Mouse (Mus musculus): ENCODE data around the gene Prss34. TPM values are rescaled to one million over a fixed set of nuclear protein-coding genes. Genes with fewer than 3 reads are reported as not detected.

Prss34 gene
- 11.0 and 35.0 TPM in 2 replicates for polyA plus RNA-seq (2011; ENCODE audit: insufficient read depth, insufficient read length, low replicate concordance, missing spikeins)

- Histone ChIP-seq H3K27ac (ENCODE audit: control insufficient read depth, insufficient read depth, low read depth, low read length, poor library complexity) (no peak within 1 kb of the TSS), H3K4me3 (replicated peaks; ENCODE audit: control insufficient read depth, low read depth, low read length) (no peak within 1 kb of the TSS), H3K4me1 (ENCODE audit: control insufficient read depth, insufficient read depth, low read length) (peaks cover 1% of the 10 kb centered on the region)
- TF ChIP-seq CTCF (IDR thresholded peaks at IDR 0.05; ENCODE audit: control insufficient read depth, insufficient read depth, low read length) (no peak), POLR2A (IDR thresholded peaks at IDR 0.05; ENCODE audit: borderline replicate concordance, control insufficient read depth, low read depth, low read length) (no peak)
- WGBS: 77% methylated on average over 5 of the region's 5 CpGs
These were observed at the start of gene Prss34 for GRCm38 (mm10) chr17:25298094-25298493. Gene Prss34 (plus strand): TSS chr17:25298394.

- Histone ChIP-seq H3K4me1 (ENCODE audit: control insufficient read depth, insufficient read depth, low read length) (peaks cover 1% of the 10 kb centered on the region; the same call in 1 of the 2 replicates), H3K4me3 (replicated peaks; ENCODE audit: control insufficient read depth, low read depth, low read length) (no peak overlapping the region), H3K27ac (ENCODE audit: control insufficient read depth, insufficient read depth, low read depth, low read length, poor library complexity) (no peak overlapping the region)
- 80% methylated on average over 8 of the region's 8 CpGs for WGBS
- no peak for TF ChIP-seq POLR2A (IDR thresholded peaks at IDR 0.05; ENCODE audit: borderline replicate concordance, control insufficient read depth, low read depth, low read length)
- no peak for TF ChIP-seq CTCF (IDR thresholded peaks at IDR 0.05; ENCODE audit: control insufficient read depth, insufficient read depth, low read length)
These were observed 47.9 kb upstream of the Prss34 start for GRCm38 (mm10) chr17:25250181-25250835.

GRCm38 (mm10) chr17:25252643-25253042 lies 45.6 kb upstream of the Prss34 start:
- 72% methylated on average over 3 of the region's 3 CpGs for WGBS
- Histone ChIP-seq H3K27ac (ENCODE audit: control insufficient read depth, insufficient read depth, low read depth, low read length, poor library complexity) (no peak overlapping the region), H3K4me1 (ENCODE audit: control insufficient read depth, insufficient read depth, low read length) (peaks cover 1% of the 10 kb centered on the region; the same call in 1 of the 2 replicates), H3K4me3 (replicated peaks; ENCODE audit: control insufficient read depth, low read depth, low read length) (no peak overlapping the region)
- TF ChIP-seq CTCF (IDR thresholded peaks at IDR 0.05; ENCODE audit: control insufficient read depth, insufficient read depth, low read length) (no peak), POLR2A (IDR thresholded peaks at IDR 0.05; ENCODE audit: borderline replicate concordance, control insufficient read depth, low read depth, low read length) (no peak)

GRCm38 (mm10) chr17:25253760-25254159 lies 44.4 kb upstream of the Prss34 start:
- 45% methylated on average over 10 of the region's 10 CpGs for WGBS
- Histone ChIP-seq H3K4me1 (ENCODE audit: control insufficient read depth, insufficient read depth, low read length) (no peaks in the 10 kb centered on the region; the same call in 1 of the 2 replicates), H3K27ac (ENCODE audit: control insufficient read depth, insufficient read depth, low read depth, low read length, poor library complexity) (no peak overlapping the region), H3K4me3 (replicated peaks; ENCODE audit: control insufficient read depth, low read depth, low read length) (no peak overlapping the region)
- TF ChIP-seq CTCF (IDR thresholded peaks at IDR 0.05; ENCODE audit: control insufficient read depth, insufficient read depth, low read length) (no peak), POLR2A (IDR thresholded peaks at IDR 0.05; ENCODE audit: borderline replicate concordance, control insufficient read depth, low read depth, low read length) (no peak)

GRCm38 (mm10) chr17:25255110-25255509 lies 43.1 kb upstream of the Prss34 start:
- H3K27ac ChIP-seq (ENCODE audit: control insufficient read depth, insufficient read depth, low read depth, low read length, poor library complexity): no peak overlapping the region
- TF ChIP-seq CTCF (IDR thresholded peaks at IDR 0.05; ENCODE audit: control insufficient read depth, insufficient read depth, low read length) (no peak), POLR2A (IDR thresholded peaks at IDR 0.05; ENCODE audit: borderline replicate concordance, control insufficient read depth, low read depth, low read length) (no peak)
- H3K4me3 ChIP-seq (replicated peaks; ENCODE audit: control insufficient read depth, low read depth, low read length): no peak overlapping the region
- 30% methylated on average over 2 of the region's 2 CpGs for WGBS
- H3K4me1 ChIP-seq (ENCODE audit: control insufficient read depth, insufficient read depth, low read length): no peaks in the 10 kb centered on the region; the same call in 1 of the 2 replicates

- 7% methylated on average over 35 of the region's 35 CpGs for WGBS
- Histone ChIP-seq H3K4me1 (ENCODE audit: control insufficient read depth, insufficient read depth, low read length) (no peaks in the 10 kb centered on the region; the same call in 1 of the 2 replicates), H3K4me3 (replicated peaks; ENCODE audit: control insufficient read depth, low read depth, low read length) (no peak within 1 kb of the TSS), H3K27ac (ENCODE audit: control insufficient read depth, insufficient read depth, low read depth, low read length, poor library complexity) (no peak within 1 kb of the TSS)
- TF ChIP-seq POLR2A (IDR thresholded peaks at IDR 0.05; ENCODE audit: borderline replicate concordance, control insufficient read depth, low read depth, low read length) (no peak), CTCF (IDR thresholded peaks at IDR 0.05; ENCODE audit: control insufficient read depth, insufficient read depth, low read length) (no peak)
These were observed 41.9 kb upstream of the Prss34 start, which contains the start of gene Baiap3 for GRCm38 (mm10) chr17:25256140-25256754. Gene Baiap3 (minus strand): TSS chr17:25256364.

- H3K27ac ChIP-seq (ENCODE audit: control insufficient read depth, insufficient read depth, low read depth, low read length, poor library complexity): no peak overlapping the region
- 48% methylated on average over 6 of the region's 6 CpGs for WGBS
- TF ChIP-seq CTCF (IDR thresholded peaks at IDR 0.05; ENCODE audit: control insufficient read depth, insufficient read depth, low read length) (no peak), POLR2A (IDR thresholded peaks at IDR 0.05; ENCODE audit: borderline replicate concordance, control insufficient read depth, low read depth, low read length) (no peak)
- H3K4me1 ChIP-seq (ENCODE audit: control insufficient read depth, insufficient read depth, low read length): no peaks in the 10 kb centered on the region; the same call in 1 of the 2 replicates
- no peak overlapping the region for H3K4me3 ChIP-seq (replicated peaks; ENCODE audit: control insufficient read depth, low read depth, low read length)
These were observed 40.4 kb upstream of the Prss34 start for GRCm38 (mm10) chr17:25257804-25258261.

GRCm38 (mm10) chr17:25264453-25264852 lies 33.7 kb upstream of the Prss34 start:
- H3K27ac ChIP-seq (ENCODE audit: control insufficient read depth, insufficient read depth, low read depth, low read length, poor library complexity): no peak overlapping the region
- TF ChIP-seq CTCF (IDR thresholded peaks at IDR 0.05; ENCODE audit: control insufficient read depth, insufficient read depth, low read length) (no peak; the same call in 1 of the 2 replicates), POLR2A (IDR thresholded peaks at IDR 0.05; ENCODE audit: borderline replicate concordance, control insufficient read depth, low read depth, low read length) (no peak)
- H3K4me1 ChIP-seq (ENCODE audit: control insufficient read depth, insufficient read depth, low read length): no peaks in the 10 kb centered on the region
- WGBS: 57% methylated on average over 3 of the region's 3 CpGs
- H3K4me3 ChIP-seq (replicated peaks; ENCODE audit: control insufficient read depth, low read depth, low read length): no peak overlapping the region

Data from bone marrow, adult 2 months (tissue).